Comparison of ENCODE assay signal across 8 mouse cellular contexts in genomic region chr4:121230943-121231614, GRCm38 (mm10). TPM values are rescaled to one million over a fixed set of nuclear protein-coding genes. Genes with fewer than 3 reads are reported as not detected.
A peak's percentile ranks its signal among the peaks of the same experiment; 100 is the strongest.
DNase-seq lines count a peak whose midpoint lies in the region; ATAC-seq and TF ChIP-seq lines count a peak whose summit lies in the region.

No protein-coding gene starts in this region.

- no peak for TF ChIP-seq CTCF in ES-Bruce4 (IDR thresholded peaks at IDR 0.05; ENCODE audit: low read depth, low read length)
- no peak for TF ChIP-seq CTCF in thymus, adult 2 months (IDR thresholded peaks at IDR 0.05; ENCODE audit: borderline replicate concordance, control insufficient read depth, extremely low read depth, insufficient read depth, low read length, poor library complexity)

- H3K4me3 ChIP-seq in ES-Bruce4 (ENCODE audit: low read depth, low read length): peak overlapping the region; percentile 32
- H3K4me3 ChIP-seq in forebrain, embryonic 12.5 days (replicated peaks): peak overlapping the region; percentile 24
- peak overlapping the region; percentile 89 for H3K4me3 ChIP-seq in megakaryocyte, embryonic 14.5 days (replicated peaks)
- H3K4me3 ChIP-seq in thymus, adult 2 months (ENCODE audit: control insufficient read depth, insufficient read depth, low read length): peak overlapping the region; percentile 32

- no peaks in the 10 kb centered on the region for H3K4me1 ChIP-seq in ES-Bruce4 (ENCODE audit: control insufficient read depth, insufficient read depth, low read length)
- peaks cover 16% of the 10 kb centered on the region for H3K4me1 ChIP-seq in forebrain, embryonic 12.5 days
- peaks cover 13% of the 10 kb centered on the region for H3K4me1 ChIP-seq in megakaryocyte, embryonic 14.5 days
- peaks cover 7% of the 10 kb centered on the region for H3K4me1 ChIP-seq in thymus, adult 2 months (replicated peaks; ENCODE audit: control insufficient read depth, insufficient read depth, low read length)

- peak overlapping the region; percentile 49 for H3K4me2 ChIP-seq in forebrain, embryonic 12.5 days

- H3K9me3 ChIP-seq in ES-Bruce4 (replicated peaks; ENCODE audit: control insufficient read depth, insufficient read depth, low read length, poor library complexity, severe bottlenecking): no peaks in the 10 kb centered on the region; the same call in 1 of the 2 replicates
- no peaks in the 10 kb centered on the region for H3K9me3 ChIP-seq in forebrain, embryonic 12.5 days
- peaks cover 4% of the 10 kb centered on the region for H3K9me3 ChIP-seq in megakaryocyte, embryonic 14.5 days

- no peak for TF ChIP-seq EP300 in ES-Bruce4 (IDR thresholded peaks at IDR 0.05; ENCODE audit: insufficient read depth, low read depth, low read length)

- 0 out of 2 replicates have a peak, but pooled peaks cover 2% of the 10 kb centered on the region for H3K27me3 ChIP-seq in ES-Bruce4 (ENCODE audit: control insufficient read depth, insufficient read depth, low read length, poor library complexity, severe bottlenecking)
- H3K27me3 ChIP-seq in forebrain, embryonic 12.5 days: peaks cover 10% of the 10 kb centered on the region; the same call in 1 of the 2 replicates
- H3K27me3 ChIP-seq in megakaryocyte, embryonic 14.5 days (replicated peaks): peaks cover 7% of the 10 kb centered on the region
- no peaks in the 10 kb centered on the region for H3K27me3 ChIP-seq in thymus, adult 2 months (ENCODE audit: control insufficient read depth, insufficient read depth, low read length)

- ATAC-seq in forebrain, embryonic 12.5 days (ENCODE audit: low FRiP score): peak; percentile 58

- no peak overlapping the region for H3K9ac ChIP-seq in ES-Bruce4 (ENCODE audit: low read depth, poor library complexity, severe bottlenecking)
- no peak overlapping the region for H3K9ac ChIP-seq in forebrain, embryonic 12.5 days

- no peak for TF ChIP-seq POLR2A in ES-Bruce4 (IDR thresholded peaks at IDR 0.05; ENCODE audit: insufficient read depth, low read length)
- no peak for TF ChIP-seq POLR2A in thymus, adult 2 months (IDR thresholded peaks at IDR 0.05; ENCODE audit: control insufficient read depth, extremely low read depth, insufficient read depth, low read length, poor library complexity)

- no peak overlapping the region for H3K27ac ChIP-seq in ES-Bruce4 (ENCODE audit: insufficient read depth, low read length)
- no peak overlapping the region for H3K27ac ChIP-seq in forebrain, embryonic 12.5 days
- H3K27ac ChIP-seq in thymus, adult 2 months (ENCODE audit: control insufficient read depth, insufficient read depth, low read length): 0 out of 2 replicates have a peak overlapping the region, but pooled peaks have one; percentile 3

- peak; percentile 56 for DNase-seq in heart, adult 11 months
- DNase-seq in heart, postnatal 25 days (ENCODE audit: low spot score): no peak
- peak; percentile 59 for DNase-seq in thymus, adult 2 months
- no peak for DNase-seq in lung, postnatal 4 days
- no peak for DNase-seq in urinary bladder, adult 18-20 months (ENCODE audit: low spot score in 2 of 2)

- intact Hi-C loops in heart, postnatal 25 days (cut with DNase I): no loop called here

- H3K36me3 ChIP-seq in ES-Bruce4 (ENCODE audit: control insufficient read depth, insufficient read depth, low read length, poor library complexity, severe bottlenecking): no peaks in the 10 kb centered on the region
- H3K36me3 ChIP-seq in forebrain, embryonic 12.5 days (replicated peaks): no peaks in the 10 kb centered on the region
- H3K36me3 ChIP-seq in megakaryocyte, embryonic 14.5 days (replicated peaks; ENCODE audit: low read length): no peaks in the 10 kb centered on the region
- no peaks in the 10 kb centered on the region for H3K36me3 ChIP-seq in thymus, adult 2 months (ENCODE audit: control insufficient read depth, insufficient read depth, low read length)

- 2% methylated on average over 16 of the region's 16 CpGs for WGBS in forebrain, embryonic 12.5 days
- under 1% methylated on average over 16 of the region's 16 CpGs for WGBS in thymus, adult 2 months

RNA-seq across cellular contexts. Expression of gene Rlf, which starts 16.2 kb away (rescaled TPM):
- total RNA-seq in heart, postnatal 25 days (2021): 10 to 100 TPM in 1 of 2 experiments, 1 to 10 TPM in 1; 9.6 to 11.0 TPM
- polyA plus RNA-seq in ES-Bruce4 (2011; ENCODE audit: insufficient read depth, insufficient read length, low read depth, missing spikeins): 55.8 and 62.5 TPM in 2 replicates
- 34.2 and 34.5 TPM in 2 replicates for polyA plus RNA-seq in forebrain, embryonic 12.5 days (2016; fragmentation: Nextera tagmentation; extraction: Ambion mirVana)
- polyA plus RNA-seq in megakaryocyte, embryonic 14.5 days (2012; ENCODE audit: insufficient read depth, low replicate concordance): 0.35 and 0.93 TPM in 2 replicates
- polyA plus RNA-seq in thymus, adult 2 months (2012; rRNA removed): 6.6 and 7.1 TPM in 2 replicates

Comparison
In these comparisons a context has a peak if more than half of its experiments do, and no peak if none do; other contexts are left out.
1. DNase-seq: peak in heart, adult 11 months (single experiment) and thymus, adult 2 months (single experiment); none in heart, postnatal 25 days (single experiment), lung, postnatal 4 days (0 of 2) and urinary bladder, adult 18-20 months (0 of 2).
2. H3K4me3 ChIP-seq: peak in every context shown above with its lines; median percentile 89 in megakaryocyte, embryonic 14.5 days; 32 in ES-Bruce4; 32 in thymus, adult 2 months; 24 in forebrain, embryonic 12.5 days.